23 mouse cellular contexts compared by ENCODE assay signal in genomic region chr12:100264941-100265340, GRCm38 (mm10).
A peak's percentile ranks its signal among the peaks of the same experiment; 100 is the strongest.
DNase-seq lines count a peak whose midpoint lies in the region; ATAC-seq and TF ChIP-seq lines count a peak whose summit lies in the region.
"Had no signal": no experiment of that assay in that cellular context is flagged by ENCODE, and none has a peak within 500 bp of the region (broad histone marks: within the 10 kb centered on the region; RNA-seq: fewer than 3 reads in every experiment).

No protein-coding gene starts in this region.

- no peaks in the 10 kb centered on the region for H3K27me3 ChIP-seq in cerebellum, adult 2 months (ENCODE audit: control insufficient read depth, insufficient read depth, low read length)
- H3K27me3 ChIP-seq in forebrain, postnatal 0 days (ENCODE audit: insufficient read depth, low read length) = no peaks in the 10 kb centered on the region
- H3K27me3 ChIP-seq in forebrain, embryonic 12.5 days = no peaks in the 10 kb centered on the region
- H3K27me3 ChIP-seq in midbrain, postnatal 0 days (ENCODE audit: insufficient read depth, low read length) = no peaks in the 10 kb centered on the region
- H3K27me3 ChIP-seq: kidney, embryonic 15.5 days had no signal

- no peak for ATAC-seq in forebrain, postnatal 0 days
- no peak for ATAC-seq in forebrain, embryonic 12.5 days (ENCODE audit: low FRiP score)
- ATAC-seq in midbrain, postnatal 0 days (ENCODE audit: low FRiP score) = no peak

- H3K36me3 ChIP-seq in forebrain, postnatal 0 days (ENCODE audit: insufficient read depth) = no peaks in the 10 kb centered on the region
- H3K36me3 ChIP-seq in forebrain, embryonic 12.5 days (replicated peaks) = no peaks in the 10 kb centered on the region
- no peaks in the 10 kb centered on the region for H3K36me3 ChIP-seq in midbrain, postnatal 0 days (ENCODE audit: insufficient read depth, low read length)
- H3K36me3 ChIP-seq: G1E; kidney, embryonic 15.5 days had no signal

- H3K4me3 ChIP-seq in cerebellum, adult 2 months (replicated peaks; ENCODE audit: insufficient read depth, low read depth, low read length) = no peak overlapping the region
- H3K4me3 ChIP-seq in forebrain, postnatal 0 days (ENCODE audit: low read depth, low read length) = no peak overlapping the region
- H3K4me3 ChIP-seq in forebrain, embryonic 12.5 days (replicated peaks) = no peak overlapping the region
- no peak overlapping the region for H3K4me3 ChIP-seq in left cerebral cortex, adult 2 months
- no peak overlapping the region for H3K4me3 ChIP-seq in midbrain, postnatal 0 days (ENCODE audit: low read depth, low read length)
- H3K4me3 ChIP-seq: erythroblast, embryonic 14.5 days; kidney, embryonic 15.5 days had no signal

- TF ChIP-seq CTCF in cerebellum, adult 2 months (IDR thresholded peaks at IDR 0.05; ENCODE audit: borderline replicate concordance, insufficient read depth, low read depth, low read length) = no peak
- TF ChIP-seq CTCF in forebrain, postnatal 0 days (IDR thresholded peaks at IDR 0.05; ENCODE audit: low read depth) = no peak
- no peak for TF ChIP-seq CTCF in left cerebral cortex, adult 2 months (IDR thresholded peaks at IDR 0.05)
- TF ChIP-seq CTCF in midbrain, postnatal 0 days (IDR thresholded peaks at IDR 0.05) = no peak

- 57% methylated on average over 4 of the region's 4 CpGs for WGBS in cerebellum, adult 2 months
- 80% methylated on average over 4 of the region's 4 CpGs for WGBS in forebrain, postnatal 0 days
- WGBS in forebrain, embryonic 12.5 days = 87% methylated on average over 4 of the region's 4 CpGs
- 73% methylated on average over 4 of the region's 4 CpGs for WGBS in midbrain, postnatal 0 days

- DNase-seq in cerebellum, adult 2 months = peak; percentile 38 to 48
- DNase-seq in cerebellum, postnatal 36 days = no peak
- no peak for DNase-seq in forebrain, postnatal 0 days
- DNase-seq in left cerebral cortex, adult 2 months (ENCODE audit: extremely low spot score in 1 of 2, low spot score in 2 of 2) = no peak
- no peak for DNase-seq in left cerebral cortex, postnatal 36 days (ENCODE audit: low spot score in 2 of 2)
- DNase-seq in midbrain, postnatal 0 days (ENCODE audit: low spot score) = no peak
- DNase-seq in left cerebral cortex, adult 11 months (ENCODE audit: low spot score) = no peak
- DNase-seq: adrenal gland, adult 8-10 months; gastrocnemius, postnatal 10 days; heart, postnatal 14 days; kidney, adult 18-20 months; kidney, postnatal 25 days; liver; lung, adult 2 months; lung, postnatal 10 days; right cerebral cortex, adult 18-20 months; spleen, adult 18-20 months; thymus, postnatal 14 days had no signal

- H3K9me3 ChIP-seq in forebrain, postnatal 0 days (ENCODE audit: low read length) = no peaks in the 10 kb centered on the region
- no peaks in the 10 kb centered on the region for H3K9me3 ChIP-seq in forebrain, embryonic 12.5 days
- H3K9me3 ChIP-seq in midbrain, postnatal 0 days (ENCODE audit: low read length) = no peaks in the 10 kb centered on the region
- H3K9me3 ChIP-seq: G1E; kidney, embryonic 15.5 days had no signal

- no peak for TF ChIP-seq POLR2A in cerebellum, adult 2 months (IDR thresholded peaks at IDR 0.05; ENCODE audit: borderline replicate concordance, insufficient read depth, low read length)

- intact Hi-C loops in left cerebral cortex, adult 2 months (cut with DNase I) = loop anchor here (5.0 kb wide), 1 partner anchor 72 kb away; no protein-coding TSS in a partner anchor
- intact Hi-C loops in left cerebral cortex, postnatal 36 days (cut with DNase I) = loop anchor here (5.0 to 10.0 kb wide), 2 partner anchors 38 to 60 kb away; no protein-coding TSS in a partner anchor

- no peak overlapping the region for H3K9ac ChIP-seq in forebrain, postnatal 0 days
- H3K9ac ChIP-seq in forebrain, embryonic 12.5 days = no peak overlapping the region
- H3K9ac ChIP-seq in midbrain, postnatal 0 days (replicated peaks; ENCODE audit: low read length, poor library complexity, severe bottlenecking) = no peak overlapping the region
- H3K9ac ChIP-seq: kidney, embryonic 15.5 days; liver, embryonic 14.5 days had no signal

- H3K27ac ChIP-seq in cerebellum, adult 2 months (ENCODE audit: insufficient read depth, low read length) = peak overlapping the region; percentile 94
- peak overlapping the region; percentile 79 for H3K27ac ChIP-seq in forebrain, postnatal 0 days (ENCODE audit: low read depth, low read length)
- H3K27ac ChIP-seq in forebrain, embryonic 12.5 days = no peak overlapping the region
- H3K27ac ChIP-seq in left cerebral cortex, adult 2 months = peak overlapping the region; percentile 91
- peak overlapping the region; percentile 74 for H3K27ac ChIP-seq in midbrain, postnatal 0 days (ENCODE audit: low read depth, low read length)
- H3K27ac ChIP-seq: kidney, embryonic 15.5 days; liver, embryonic 14.5 days had no signal

- H3K4me1 ChIP-seq in cerebellum, adult 2 months (ENCODE audit: control insufficient read depth, insufficient read depth, low read length) = peaks cover 61% of the 10 kb centered on the region
- H3K4me1 ChIP-seq in forebrain, postnatal 0 days (ENCODE audit: insufficient read depth) = peaks cover 24% of the 10 kb centered on the region
- H3K4me1 ChIP-seq in forebrain, embryonic 12.5 days = peaks cover 9% of the 10 kb centered on the region
- H3K4me1 ChIP-seq in midbrain, postnatal 0 days (ENCODE audit: insufficient read depth, low read length) = peaks cover 24% of the 10 kb centered on the region
- H3K4me1 ChIP-seq: kidney, embryonic 15.5 days had no signal

- no peak overlapping the region for H3K4me2 ChIP-seq in forebrain, postnatal 0 days (ENCODE audit: low read depth)
- no peak overlapping the region for H3K4me2 ChIP-seq in forebrain, embryonic 12.5 days
- H3K4me2 ChIP-seq in midbrain, postnatal 0 days (ENCODE audit: low read depth, low read length, poor library complexity, severe bottlenecking) = no peak overlapping the region
- H3K4me2 ChIP-seq: kidney, embryonic 15.5 days had no signal

Comparison
In these comparisons a context has a peak if more than half of its experiments do, and no peak if none do; other contexts are left out.
1. DNase-seq: peak in cerebellum, adult 2 months (2 of 2); none in cerebellum, postnatal 36 days (0 of 2), forebrain, postnatal 0 days (single experiment), left cerebral cortex, adult 2 months (0 of 2), left cerebral cortex, postnatal 36 days (0 of 2), midbrain, postnatal 0 days (single experiment) and left cerebral cortex, adult 11 months (single experiment).